Mouse (Mus musculus) neural tube, embryonic 15.5 days (tissue): ENCODE results near the gene Rprm. TPM values are rescaled to one million over a fixed set of nuclear protein-coding genes. Genes with fewer than 3 reads are reported as not detected.

Experiments used
- ATAC-seq: fragments of 200-750 bp; cut with Nextera tagmentation; 2 replicates; pipeline ENCODE4 v1.8.0; 2017; ENCODE audit warnings: mild to moderate bottlenecking, moderate TSS enrichment, moderate library complexity; ENCODE audit not compliant: low FRiP score
- H3K27ac ChIP-seq: fragments of 300-500 bp; sonication (generic); replicated peaks from 2 replicates; pipeline ENCODE4 v1.5.1; 2015; ENCODE audit warnings: mild to moderate bottlenecking, inconsistent platforms
- H3K27me3 ChIP-seq: fragments of 300-500 bp; sonication (generic); replicated peaks from 2 replicates; pipeline ENCODE4 v1.6.1; 2015; ENCODE audit warnings: inconsistent platforms
- H3K36me3 ChIP-seq: fragments of 300-500 bp; sonication (generic); 2 replicates; pipeline ENCODE4 v1.6.1; 2015; ENCODE audit warnings: inconsistent platforms
- H3K4me1 ChIP-seq: fragments of 300-500 bp; sonication (generic); 2 replicates; pipeline ENCODE4 v1.6.1; 2015; ENCODE audit warnings: inconsistent platforms
- H3K4me2 ChIP-seq: fragments of 300-500 bp; sonication (generic); 2 replicates; pipeline ENCODE4 v1.6.1; 2015; ENCODE audit warnings: inconsistent platforms, mild to moderate bottlenecking, moderate library complexity
- H3K4me3 ChIP-seq: fragments of 300-500 bp; sonication (generic); replicated peaks from 2 replicates; pipeline ENCODE4 v1.5.1; 2015; ENCODE audit warnings: mild to moderate bottlenecking, inconsistent platforms
- H3K9ac ChIP-seq: fragments of 300-500 bp; sonication (generic); replicated peaks from 2 replicates; pipeline ENCODE4 v1.6.1; 2015; ENCODE audit warnings: mild to moderate bottlenecking, inconsistent platforms
- H3K9me3 ChIP-seq: fragments of 300-500 bp; sonication (generic); replicated peaks from 2 replicates; pipeline ENCODE4 v1.6.1; 2016; ENCODE audit warnings: inconsistent platforms
- WGBS: fragments of 180-500 bp; shearing (Covaris S2); methylation state at CpG from one replicate; pipeline ENCODE4 v1.1.7; 2015; ENCODE audit warnings: mixed read lengths; 5-methylcytosine and 5-hydroxymethylcytosine counted together
- polyA plus RNA-seq: library from polyadenylated mRNA; unstranded; fragments of >200 nt; fragmentation: Nextera tagmentation; extraction: Ambion mirVana; gene quantifications from 2 replicates; pipeline ENCODE4 v1.2.1, GENCODE M21; 2015

The Rprm gene
- polyA plus RNA-seq, 1 experiment from 2014 or later = 247 TPM

- no peak overlapping the region for H3K27ac ChIP-seq
- no peaks in the 10 kb centered on the region for H3K9me3 ChIP-seq
- no peak overlapping the region for H3K9ac ChIP-seq
- H3K27me3 ChIP-seq = no peaks in the 10 kb centered on the region
- no peaks in the 10 kb centered on the region for H3K4me1 ChIP-seq
- H3K36me3 ChIP-seq = no peaks in the 10 kb centered on the region
- no peak overlapping the region for H3K4me3 ChIP-seq
- no peak for ATAC-seq
- 64% methylated on average over 1 of the region's 1 CpGs for WGBS
- H3K4me2 ChIP-seq = no peak overlapping the region
These were observed 13.8 kb downstream of the Rprm start for GRCm38 (mm10) chr2:54071526-54071925.

- no peak overlapping the region for H3K9ac ChIP-seq
- H3K4me3 ChIP-seq = no peak overlapping the region
- WGBS = 45% methylated on average over 1 of the region's 1 CpGs
- no peak overlapping the region for H3K27ac ChIP-seq
- no peak overlapping the region for H3K4me2 ChIP-seq
- H3K27me3 ChIP-seq = no peaks in the 10 kb centered on the region
- no peaks in the 10 kb centered on the region for H3K9me3 ChIP-seq
- ATAC-seq = no peak
- H3K4me1 ChIP-seq = no peaks in the 10 kb centered on the region
- no peaks in the 10 kb centered on the region for H3K36me3 ChIP-seq
These were observed 22.9 kb downstream of the Rprm start for GRCm38 (mm10) chr2:54062421-54062820.

GRCm38 (mm10) chr2:54061039-54061438 is 24.3 kb downstream of the Rprm start:
- Histone ChIP-seq H3K4me2 (no peak overlapping the region), H3K27ac (no peak overlapping the region), H3K4me3 (no peak overlapping the region), H3K27me3 (no peaks in the 10 kb centered on the region), H3K36me3 (no peaks in the 10 kb centered on the region), H3K9ac (no peak overlapping the region), H3K4me1 (no peaks in the 10 kb centered on the region), H3K9me3 (no peaks in the 10 kb centered on the region)
- no peak for ATAC-seq
